Mouse (Mus musculus) forebrain, embryonic 15.5 days (tissue): ENCODE data around the gene AU040320. TPM values are rescaled to one million over a fixed set of nuclear protein-coding genes. Genes with fewer than 3 reads are reported as not detected.

Experiments
- ATAC-seq: fragments of 200-750 bp; cut with Nextera tagmentation; replicated peaks from 2 replicates; pipeline ENCODE4 v1.8.0; 2017; ENCODE audit warnings: mild to moderate bottlenecking, moderate TSS enrichment, moderate library complexity
- H3K27ac ChIP-seq: fragments of 300-500 bp; sonication (generic); replicated peaks from 2 replicates; pipeline ENCODE4 v1.5.1; 2015; ENCODE audit warnings: mild to moderate bottlenecking, inconsistent platforms
- H3K27me3 ChIP-seq: fragments of 300-500 bp; sonication (generic); 2 replicates; pipeline ENCODE4 v1.6.1; 2015; ENCODE audit warnings: inconsistent platforms
- H3K36me3 ChIP-seq: fragments of 300-500 bp; sonication (generic); 2 replicates; pipeline ENCODE4 v1.6.1; 2015; ENCODE audit warnings: mild to moderate bottlenecking, inconsistent platforms
- H3K4me1 ChIP-seq: fragments of 300-500 bp; sonication (generic); 2 replicates; pipeline ENCODE4 v1.6.1; 2015; ENCODE audit warnings: inconsistent platforms
- H3K4me2 ChIP-seq: fragments of 300-500 bp; sonication (generic); replicated peaks from 2 replicates; pipeline ENCODE4 v1.6.1; 2015; ENCODE audit warnings: mild to moderate bottlenecking, inconsistent platforms
- H3K4me3 ChIP-seq: fragments of 300-500 bp; sonication (generic); 2 replicates; pipeline ENCODE4 v1.5.1; 2015; ENCODE audit warnings: mild to moderate bottlenecking, inconsistent platforms
- H3K9ac ChIP-seq: fragments of 300-500 bp; sonication (generic); replicated peaks from 2 replicates; pipeline ENCODE4 v1.6.1; 2015; ENCODE audit warnings: mild to moderate bottlenecking, inconsistent platforms
- H3K9me3 ChIP-seq: fragments of 300-500 bp; sonication (generic); 2 replicates; pipeline ENCODE4 v1.6.1; 2016; ENCODE audit warnings: inconsistent platforms
- WGBS: fragments of 180-500 bp; shearing (Covaris S2); methylation state at CpG from one replicate; pipeline ENCODE4 v1.1.7; 2015; ENCODE audit warnings: mixed read lengths; 5-methylcytosine and 5-hydroxymethylcytosine counted together
- polyA plus RNA-seq: library from polyadenylated mRNA; unstranded; fragments of >200 nt; fragmentation: Nextera tagmentation; extraction: Ambion mirVana; gene quantifications from 2 replicates; pipeline ENCODE4 v1.2.1, GENCODE M21; 2015

AU040320 gene
- polyA plus RNA-seq, 1 experiment from 2014 or later, result 32.2 TPM

DNA sequence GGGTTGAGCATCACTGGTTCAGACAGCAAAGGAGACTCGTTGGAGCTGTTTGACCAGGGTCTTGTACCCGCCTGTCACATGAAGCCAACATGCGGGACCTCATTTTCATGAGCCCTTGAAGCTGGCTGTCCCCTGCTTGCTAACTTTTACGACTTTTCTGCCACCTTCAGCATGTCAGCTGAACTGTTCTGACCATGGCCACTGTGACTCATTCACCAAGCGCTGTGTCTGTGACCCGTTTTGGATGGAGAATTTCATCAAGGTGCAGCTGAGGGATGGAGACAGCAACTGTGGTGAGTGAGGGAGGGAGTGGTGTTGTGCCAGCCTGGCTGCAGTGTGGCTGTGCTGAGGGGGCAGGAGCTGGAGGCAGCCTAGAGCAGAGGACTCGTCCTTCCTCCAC, 93.6 kb downstream of the AU040320 start:
- no peak for ATAC-seq
- Histone ChIP-seq H3K27me3 (no peaks in the 10 kb centered on the region), H3K9ac (no peak overlapping the region), H3K27ac (no peak overlapping the region), H3K4me2 (no peak overlapping the region), H3K36me3 (peaks cover 23% of the 10 kb centered on the region; the same call in 1 of the 2 replicates), H3K4me1 (no peaks in the 10 kb centered on the region), H3K4me3 (no peak overlapping the region), H3K9me3 (no peaks in the 10 kb centered on the region)
- WGBS, result 68% methylated on average over 7 of the region's 7 CpGs

- no peaks in the 10 kb centered on the region for H3K27me3 ChIP-seq
- 86% methylated on average over 7 of the region's 7 CpGs for WGBS
- peaks cover 29% of the 10 kb centered on the region for H3K36me3 ChIP-seq
- no peak overlapping the region for H3K4me2 ChIP-seq
- H3K27ac ChIP-seq, result no peak overlapping the region
- no peak for ATAC-seq
- H3K9ac ChIP-seq, result no peak overlapping the region
- no peaks in the 10 kb centered on the region for H3K4me1 ChIP-seq
- no peak overlapping the region for H3K4me3 ChIP-seq
- no peaks in the 10 kb centered on the region for H3K9me3 ChIP-seq
Measured at GRCm38 (mm10) chr4:126850019-126850777, 96.9 kb downstream of the AU040320 start.

DNA sequence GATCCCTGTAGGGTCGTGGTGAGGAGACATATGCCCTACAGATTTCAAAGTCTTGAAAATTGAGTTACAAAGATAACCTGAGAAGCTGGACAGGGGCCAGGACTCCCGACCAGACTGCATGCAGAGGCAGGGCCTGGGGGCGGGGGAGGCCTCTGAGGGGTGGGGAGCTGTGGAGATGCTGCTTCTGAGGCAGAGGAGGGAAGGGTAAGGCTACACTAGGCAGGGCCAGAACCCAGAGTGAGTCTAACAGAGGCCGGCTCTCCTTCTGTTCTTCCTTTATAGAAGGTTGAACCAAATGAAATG, 97.4 kb downstream of the AU040320 start:
- no peak overlapping the region for H3K27ac ChIP-seq
- 64% methylated on average over 4 of the region's 4 CpGs for WGBS

DNA sequence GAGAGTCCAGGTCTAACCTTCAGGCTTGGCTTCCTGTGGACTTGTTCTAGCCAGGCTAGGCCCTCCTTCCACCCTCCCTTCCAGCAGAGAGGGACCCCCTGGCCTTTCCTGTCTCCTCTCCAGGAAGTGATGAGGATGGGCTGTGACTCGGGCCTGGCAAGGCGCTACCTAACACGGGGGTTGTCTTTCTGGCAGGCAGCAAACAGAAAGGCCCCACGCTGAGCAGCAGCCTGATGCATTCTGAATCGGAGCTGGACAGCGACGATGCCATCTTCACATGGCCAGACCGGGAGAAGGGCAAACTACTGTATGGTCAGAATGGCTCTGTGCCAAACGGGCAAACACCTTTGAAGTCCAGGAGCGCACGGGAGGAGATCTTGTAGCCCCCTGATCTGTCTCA, 99.6 kb downstream of the AU040320 start:
- 73% methylated on average over 11 of the region's 11 CpGs for WGBS
- H3K27me3 ChIP-seq, result no peaks in the 10 kb centered on the region
- no peak for ATAC-seq
- no peaks in the 10 kb centered on the region for H3K9me3 ChIP-seq
- no peak overlapping the region for H3K4me2 ChIP-seq
- no peak overlapping the region for H3K27ac ChIP-seq
- no peak overlapping the region for H3K9ac ChIP-seq
- H3K4me3 ChIP-seq, result no peak overlapping the region
- no peaks in the 10 kb centered on the region for H3K4me1 ChIP-seq
- H3K36me3 ChIP-seq, result peaks cover 15% of the 10 kb centered on the region

More for the DNA sequence above, 97.4 kb downstream of the AU040320 start:
- Histone ChIP-seq H3K4me2 (no peak overlapping the region), H3K9ac (no peak overlapping the region), H3K4me3 (no peak overlapping the region), H3K36me3 (peaks cover 29% of the 10 kb centered on the region), H3K9me3 (no peaks in the 10 kb centered on the region), H3K27me3 (no peaks in the 10 kb centered on the region), H3K4me1 (no peaks in the 10 kb centered on the region)
- no peak for ATAC-seq

- Histone ChIP-seq H3K27me3 (no peaks in the 10 kb centered on the region), H3K9me3 (no peaks in the 10 kb centered on the region), H3K4me3 (no peak overlapping the region), H3K4me2 (no peak overlapping the region), H3K4me1 (no peaks in the 10 kb centered on the region), H3K36me3 (peaks cover 41% of the 10 kb centered on the region), H3K27ac (no peak overlapping the region), H3K9ac (no peak overlapping the region)
- no peak for ATAC-seq
- WGBS, result 89% methylated on average over 9 of the region's 9 CpGs
Measured at GRCm38 (mm10) chr4:126860268-126860986, 107.1 kb downstream of the AU040320 start.

GRCm38 (mm10) chr4:126861514-126862266, 108.3 kb downstream of the AU040320 start:
- no peaks in the 10 kb centered on the region for H3K27me3 ChIP-seq
- no peak overlapping the region for H3K9ac ChIP-seq
- H3K4me2 ChIP-seq, result no peak overlapping the region
- no peak overlapping the region for H3K27ac ChIP-seq
- H3K36me3 ChIP-seq, result peaks cover 48% of the 10 kb centered on the region
- H3K9me3 ChIP-seq, result no peaks in the 10 kb centered on the region
- ATAC-seq, result no peak
- no peak overlapping the region for H3K4me3 ChIP-seq
- WGBS, result 82% methylated on average over 11 of the region's 11 CpGs
- H3K4me1 ChIP-seq, result no peaks in the 10 kb centered on the region

GRCm38 (mm10) chr4:126868699-126869098, 115.4 kb downstream of the AU040320 start:
- Histone ChIP-seq H3K9me3 (no peaks in the 10 kb centered on the region), H3K36me3 (peaks cover 40% of the 10 kb centered on the region), H3K4me2 (no peak overlapping the region), H3K27me3 (no peaks in the 10 kb centered on the region), H3K27ac (no peak overlapping the region), H3K4me1 (no peaks in the 10 kb centered on the region), H3K9ac (no peak overlapping the region), H3K4me3 (no peak overlapping the region)
- WGBS, result 91% methylated on average over 12 of the region's 12 CpGs
- ATAC-seq, result no peak

GRCm38 (mm10) chr4:126872717-126873116, 119.4 kb downstream of the AU040320 start:
- H3K27ac ChIP-seq, result no peak overlapping the region
- no peak overlapping the region for H3K4me2 ChIP-seq
- H3K4me3 ChIP-seq, result no peak overlapping the region
- ATAC-seq, result no peak
- no peak overlapping the region for H3K9ac ChIP-seq
- 79% methylated on average over 7 of the region's 7 CpGs for WGBS
- H3K27me3 ChIP-seq, result no peaks in the 10 kb centered on the region
- peaks cover 40% of the 10 kb centered on the region for H3K36me3 ChIP-seq
- no peaks in the 10 kb centered on the region for H3K4me1 ChIP-seq
- no peaks in the 10 kb centered on the region for H3K9me3 ChIP-seq

GRCm38 (mm10) chr4:126879560-126880275, 126.4 kb downstream of the AU040320 start:
- H3K27ac ChIP-seq, result no peak overlapping the region
- H3K9me3 ChIP-seq, result no peaks in the 10 kb centered on the region
- 86% methylated on average over 5 of the region's 5 CpGs for WGBS
- H3K4me1 ChIP-seq, result no peaks in the 10 kb centered on the region
- no peak overlapping the region for H3K9ac ChIP-seq
- H3K27me3 ChIP-seq, result no peaks in the 10 kb centered on the region
- no peak overlapping the region for H3K4me2 ChIP-seq
- H3K36me3 ChIP-seq, result peaks cover 58% of the 10 kb centered on the region
- no peak for ATAC-seq
- no peak overlapping the region for H3K4me3 ChIP-seq

- WGBS, result 92% methylated on average over 5 of the region's 5 CpGs
- peaks cover 52% of the 10 kb centered on the region for H3K36me3 ChIP-seq
- ATAC-seq, result no peak
- no peak overlapping the region for H3K4me2 ChIP-seq
- H3K9me3 ChIP-seq, result no peaks in the 10 kb centered on the region
- no peak overlapping the region for H3K4me3 ChIP-seq
- no peaks in the 10 kb centered on the region for H3K4me1 ChIP-seq
- H3K27me3 ChIP-seq, result no peaks in the 10 kb centered on the region
- no peak overlapping the region for H3K27ac ChIP-seq
- no peak overlapping the region for H3K9ac ChIP-seq
Measured at GRCm38 (mm10) chr4:126883602-126884001, 130.3 kb downstream of the AU040320 start.

- Histone ChIP-seq H3K9ac (no peak overlapping the region), H3K4me3 (no peak overlapping the region), H3K4me2 (no peak overlapping the region), H3K27me3 (no peaks in the 10 kb centered on the region), H3K9me3 (no peaks in the 10 kb centered on the region), H3K4me1 (no peaks in the 10 kb centered on the region), H3K27ac (no peak overlapping the region), H3K36me3 (peaks cover 52% of the 10 kb centered on the region)
- WGBS, result 62% methylated on average over 1 of the region's 1 CpGs
- ATAC-seq, result no peak
Measured at GRCm38 (mm10) chr4:126885953-126886352, 132.6 kb downstream of the AU040320 start.

DNA sequence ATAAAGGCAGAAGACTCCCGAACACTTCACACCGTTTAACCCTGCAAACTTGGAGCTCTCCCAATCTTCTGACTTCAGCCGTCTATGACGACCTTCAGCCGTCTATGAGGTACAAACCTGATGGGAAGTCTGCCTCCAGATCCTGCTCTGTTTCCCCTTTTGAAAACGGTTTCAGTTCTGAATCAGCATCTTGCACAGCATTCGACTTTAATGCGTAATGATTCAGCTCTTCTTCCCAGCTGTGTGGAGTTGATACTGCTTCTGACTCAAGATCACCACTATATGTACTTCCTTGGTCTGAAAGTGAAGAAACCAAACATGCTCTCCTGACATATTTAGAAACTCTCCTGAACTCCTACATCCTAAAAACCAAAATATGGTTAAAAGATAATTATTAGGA, 136.5 kb downstream of the AU040320 start:
- no peak overlapping the region for H3K4me3 ChIP-seq
- H3K9ac ChIP-seq, result no peak overlapping the region
- 91% methylated on average over 8 of the region's 8 CpGs for WGBS
- H3K4me2 ChIP-seq, result no peak overlapping the region
- H3K36me3 ChIP-seq, result peaks cover 64% of the 10 kb centered on the region
- no peaks in the 10 kb centered on the region for H3K9me3 ChIP-seq
- no peaks in the 10 kb centered on the region for H3K27me3 ChIP-seq
- H3K4me1 ChIP-seq, result no peaks in the 10 kb centered on the region
- no peak overlapping the region for H3K27ac ChIP-seq
- ATAC-seq, result no peak
